Comparison of ENCODE assay signal across 8 mouse cellular contexts in genomic region chr7:126565693-126566092, GRCm38 (mm10). TPM values are rescaled to one million over a fixed set of nuclear protein-coding genes. Genes with fewer than 3 reads are reported as not detected.
DNase-seq lines count a peak whose midpoint lies in the region; ATAC-seq and TF ChIP-seq lines count a peak whose summit lies in the region.

No protein-coding gene starts in this region.

- no peak for DNase-seq in left cerebral cortex, adult 2 months (ENCODE audit: extremely low spot score in 1 of 2, low spot score in 2 of 2)
- DNase-seq in left cerebral cortex, adult 18-20 months (ENCODE audit: low spot score in 2 of 2): no peak
- DNase-seq in forebrain, embryonic 11.5 days (ENCODE audit: low spot score): no peak
- no peak for DNase-seq in layer of hippocampus, adult 9-11 months
- no peak for DNase-seq in testis, postnatal 10 days (ENCODE audit: low spot score)

- intact Hi-C loops in left cerebral cortex, adult 2 months (cut with DNase I): no loop called here

- H3K27me3 ChIP-seq in forebrain, embryonic 11.5 days (ENCODE audit: control insufficient read depth, insufficient read depth, low read length): no peaks in the 10 kb centered on the region
- no peaks in the 10 kb centered on the region for H3K27me3 ChIP-seq in limb, embryonic 13.5 days
- H3K27me3 ChIP-seq in neural tube, embryonic 14.5 days (ENCODE audit: control insufficient read depth, insufficient read depth, low read length): no peaks in the 10 kb centered on the region

- peaks cover 12% of the 10 kb centered on the region for H3K36me3 ChIP-seq in forebrain, embryonic 11.5 days (ENCODE audit: control insufficient read depth, insufficient read depth, low read length)
- H3K36me3 ChIP-seq in limb, embryonic 13.5 days: peaks cover 42% of the 10 kb centered on the region
- peaks cover 36% of the 10 kb centered on the region for H3K36me3 ChIP-seq in neural tube, embryonic 14.5 days (ENCODE audit: control insufficient read depth, insufficient read depth, low read length)

- WGBS in forebrain, embryonic 11.5 days: 1% methylated on average over 24 of the region's 28 CpGs
- WGBS in limb, embryonic 13.5 days: under 1% methylated on average over 26 of the region's 28 CpGs
- under 1% methylated on average over 27 of the region's 28 CpGs for WGBS in neural tube, embryonic 14.5 days

- H3K4me1 ChIP-seq in forebrain, embryonic 11.5 days (replicated peaks; ENCODE audit: control insufficient read depth, insufficient read depth, low read length): no peaks in the 10 kb centered on the region
- H3K4me1 ChIP-seq in limb, embryonic 13.5 days: peaks cover 8% of the 10 kb centered on the region
- H3K4me1 ChIP-seq in neural tube, embryonic 14.5 days (ENCODE audit: control insufficient read depth, insufficient read depth, low read length): peaks cover 7% of the 10 kb centered on the region

- no peaks in the 10 kb centered on the region for H3K9me3 ChIP-seq in forebrain, embryonic 11.5 days (ENCODE audit: control insufficient read depth, low read length)
- no peaks in the 10 kb centered on the region for H3K9me3 ChIP-seq in limb, embryonic 13.5 days
- H3K9me3 ChIP-seq in neural tube, embryonic 14.5 days (ENCODE audit: control insufficient read depth, low read length): no peaks in the 10 kb centered on the region

- peak overlapping the region; percentile 85 for H3K4me3 ChIP-seq in left cerebral cortex, adult 2 months
- H3K4me3 ChIP-seq in forebrain, embryonic 11.5 days (ENCODE audit: low read depth, low read length): peak overlapping the region; percentile 89
- peak overlapping the region; percentile 96 for H3K4me3 ChIP-seq in limb, embryonic 13.5 days
- peak overlapping the region; percentile 96 for H3K4me3 ChIP-seq in neural tube, embryonic 14.5 days (ENCODE audit: low read depth, low read length)

- H3K27ac ChIP-seq in left cerebral cortex, adult 2 months: peak overlapping the region; percentile 85
- peak overlapping the region; percentile 31; the same call in 1 of the 2 replicates for H3K27ac ChIP-seq in forebrain, embryonic 11.5 days (ENCODE audit: low read depth, low read length)
- H3K27ac ChIP-seq in limb, embryonic 13.5 days: peak overlapping the region; percentile 77
- H3K27ac ChIP-seq in neural tube, embryonic 14.5 days (ENCODE audit: low read depth, low read length): peak overlapping the region; percentile 62

- ATAC-seq in activated CD4-positive, CD25-positive, alpha-beta regulatory T cell, adult 4 months: peak; percentile 16
- ATAC-seq in forebrain, embryonic 11.5 days (replicated peaks; ENCODE audit: low FRiP score): no peak
- ATAC-seq in limb, embryonic 13.5 days (ENCODE audit: low FRiP score, low read depth): peak; percentile 24
- ATAC-seq in neural tube, embryonic 14.5 days (ENCODE audit: low read depth): peak; percentile 38

- peak overlapping the region; percentile 87 for H3K9ac ChIP-seq in forebrain, embryonic 11.5 days (ENCODE audit: low read length)
- H3K9ac ChIP-seq in limb, embryonic 13.5 days: peak overlapping the region; percentile 89
- H3K9ac ChIP-seq in neural tube, embryonic 14.5 days (replicated peaks; ENCODE audit: low read depth, low read length): peak overlapping the region; percentile 81

- TF ChIP-seq CTCF in left cerebral cortex, adult 2 months (IDR thresholded peaks at IDR 0.05): no peak

- H3K4me2 ChIP-seq in forebrain, embryonic 11.5 days (ENCODE audit: low read depth, low read length, severe bottlenecking): peak overlapping the region; percentile 80
- peak overlapping the region; percentile 70 for H3K4me2 ChIP-seq in limb, embryonic 13.5 days (replicated peaks)
- H3K4me2 ChIP-seq in neural tube, embryonic 14.5 days (ENCODE audit: low read depth, low read length): peak overlapping the region; percentile 74

RNA-seq across cellular contexts. Expression of gene Eif3c, which starts 0.5 kb away (rescaled TPM):
- 100 to 1,000 TPM; 173 to 179 TPM for total RNA-seq in left cerebral cortex, adult 2 months (2021)
- total RNA-seq in left cerebral cortex, adult 18-20 months (2021): 100 to 1,000 TPM; 182 to 184 TPM
- polyA plus RNA-seq in activated CD4-positive, CD25-positive, alpha-beta regulatory T cell, adult 4 months (2017; shearing (Covaris generic)): 100 to 1,000 TPM; 207 to 260 TPM
- polyA plus RNA-seq in forebrain, embryonic 11.5 days (2014; fragmentation: Nextera tagmentation; extraction: Ambion mirVana): 175 and 184 TPM in 2 replicates
- 207 and 208 TPM in 2 replicates for polyA plus RNA-seq in limb, embryonic 13.5 days (2015; fragmentation: Nextera tagmentation; extraction: Ambion mirVana)
- polyA plus RNA-seq in neural tube, embryonic 14.5 days (2014; fragmentation: Nextera tagmentation; extraction: Ambion mirVana): 156 and 171 TPM in 2 replicates

RNA-seq across cellular contexts. Expression of gene Apobr, which starts 19.0 kb away (rescaled TPM):
- total RNA-seq in left cerebral cortex, adult 2 months (2021): 1 to 10 TPM in 1 of 2 experiments, under 1 TPM in 1; 0.45 to 1.2 TPM
- total RNA-seq in left cerebral cortex, adult 18-20 months (2021): 1 to 10 TPM in 1 of 2 experiments, under 1 TPM in 1; 0.58 to 1.1 TPM
- polyA plus RNA-seq in activated CD4-positive, CD25-positive, alpha-beta regulatory T cell, adult 4 months (2017; shearing (Covaris generic)): under 1 TPM; 0.80 to 0.98 TPM
- polyA plus RNA-seq in forebrain, embryonic 11.5 days (2014; fragmentation: Nextera tagmentation; extraction: Ambion mirVana): 0.69 and 0.77 TPM in 2 replicates
- polyA plus RNA-seq in limb, embryonic 13.5 days (2015; fragmentation: Nextera tagmentation; extraction: Ambion mirVana): 0.71 and 0.72 TPM in 2 replicates
- polyA plus RNA-seq in neural tube, embryonic 14.5 days (2014; fragmentation: Nextera tagmentation; extraction: Ambion mirVana): 0.06 and 0.70 TPM in 2 replicates

RNA-seq across cellular contexts. Expression of gene Cln3, which starts 19.9 kb away (rescaled TPM):
- 10 to 100 TPM; 24.4 to 30.8 TPM for total RNA-seq in left cerebral cortex, adult 2 months (2021)
- 10 to 100 TPM; 26.2 to 26.7 TPM for total RNA-seq in left cerebral cortex, adult 18-20 months (2021)
- polyA plus RNA-seq in activated CD4-positive, CD25-positive, alpha-beta regulatory T cell, adult 4 months (2017; shearing (Covaris generic)): 10 to 100 TPM; 42.7 to 46.2 TPM
- polyA plus RNA-seq in forebrain, embryonic 11.5 days (2014; fragmentation: Nextera tagmentation; extraction: Ambion mirVana): 22.8 and 23.0 TPM in 2 replicates
- polyA plus RNA-seq in limb, embryonic 13.5 days (2015; fragmentation: Nextera tagmentation; extraction: Ambion mirVana): 38.6 and 38.7 TPM in 2 replicates
- 24.9 and 26.6 TPM in 2 replicates for polyA plus RNA-seq in neural tube, embryonic 14.5 days (2014; fragmentation: Nextera tagmentation; extraction: Ambion mirVana)

RNA-seq across cellular contexts. Expression of gene Il27, which starts 29.0 kb away (rescaled TPM):
- total RNA-seq in left cerebral cortex, adult 2 months (2021): not detected
- not detected for total RNA-seq in left cerebral cortex, adult 18-20 months (2021)
- polyA plus RNA-seq in activated CD4-positive, CD25-positive, alpha-beta regulatory T cell, adult 4 months (2017; shearing (Covaris generic)): not detected
- polyA plus RNA-seq in forebrain, embryonic 11.5 days (2014; fragmentation: Nextera tagmentation; extraction: Ambion mirVana): not detected in 2 replicates
- not detected in 2 replicates for polyA plus RNA-seq in limb, embryonic 13.5 days (2015; fragmentation: Nextera tagmentation; extraction: Ambion mirVana)
- polyA plus RNA-seq in neural tube, embryonic 14.5 days (2014; fragmentation: Nextera tagmentation; extraction: Ambion mirVana): not detected in 2 replicates

Comparison
In these comparisons a context has a peak if more than half of its experiments do, and no peak if none do; other contexts are left out.
1. H3K27ac ChIP-seq: peak in every context shown above with its lines; median percentile 85 in left cerebral cortex, adult 2 months; 77 in limb, embryonic 13.5 days; 62 in neural tube, embryonic 14.5 days; 31 in forebrain, embryonic 11.5 days.